Mouse (Mus musculus) liver, postnatal 0 days (tissue): ENCODE measurements around the gene Tnks2.

Experiments used
- CTCF ChIP-seq: sonication (generic); IDR thresholded peaks from 2 replicates; pipeline ENCODE4 v1.5.1; 2016; ENCODE audit warnings: antibody characterized with exemption, low read depth
- EP300 ChIP-seq: IDR thresholded peaks from 2 replicates; pipeline ENCODE4 v1.6.1; 2016; ENCODE audit warnings: antibody characterized with exemption, low read depth, mild to moderate bottlenecking

GRCm38 (mm10) chr19:36806842-36807241 lies 27.2 kb upstream of the Tnks2 start:
- TF ChIP-seq CTCF (no peak), EP300 (no peak)
